Mouse (Mus musculus) MEL (cell line): ENCODE measurements at regions not wholly inside any gene's neighbourhood (a gene's known extent, or its start where the extent isn't known, plus 50 kb on each side); places are given as distances from the start of the nearest gene placed in this dataset.

ENCODE experiments used
- DNase-seq: peaks from one replicate; pipeline ENCODE4 v3.0.0; 2011; ENCODE audit warnings: low read depth, low spot score
- H3K27ac ChIP-seq: 2 replicates; pipeline ENCODE4 v1.5.1; 2012; ENCODE audit warnings: low read depth, mild to moderate bottlenecking, control low read depth, low read length, moderate library complexity; ENCODE audit not compliant: control insufficient read depth
- H3K27me3 ChIP-seq, 2 experiments: fragments of 150-350 bp in 1 of 2; sonication (generic) in 1 of 2; 2 replicates each; pipeline ENCODE4 v1.6.1; 2012; ENCODE audit warnings: low read length in 2 of 2, mild to moderate bottlenecking in 2 of 2, improper control_type of control experiment in 1 of 2, moderate library complexity in 1 of 2; ENCODE audit not compliant: insufficient read depth in 2 of 2, control insufficient read depth in 1 of 2
- H3K36me3 ChIP-seq, 2 experiments: 2 replicates each; pipeline ENCODE4 v1.6.1; 2012 to 2014; ENCODE audit warnings: low read length in 2 of 2, improper control_type of control experiment in 1 of 2, inconsistent platforms in 1 of 2, mild to moderate bottlenecking in 1 of 2; ENCODE audit not compliant: insufficient read depth in 2 of 2, control insufficient read depth in 1 of 2
- H3K4me1 ChIP-seq, 2 experiments: fragments of 150-350 bp in 1 of 2; sonication (generic) in 1 of 2; 2 replicates each; pipeline ENCODE4 v1.6.1; 2012; ENCODE audit warnings: low read length in 2 of 2, improper control_type of control experiment in 1 of 2, mild to moderate bottlenecking in 1 of 2; ENCODE audit not compliant: insufficient read depth in 2 of 2, control insufficient read depth in 1 of 2
- H3K4me3 ChIP-seq, 2 experiments: fragments of 150-350 bp in 1 of 2; sonication (generic) in 1 of 2; 2 replicates each; pipeline ENCODE4 v1.5.1; 2012; ENCODE audit warnings: low read depth in 2 of 2, low read length in 2 of 2, mild to moderate bottlenecking in 2 of 2, moderate library complexity in 2 of 2, control low read depth in 1 of 2, improper control_type of control experiment in 1 of 2; ENCODE audit not compliant: control insufficient read depth in 1 of 2, insufficient read depth in 1 of 2
- H3K79me2 ChIP-seq: 2 replicates; pipeline ENCODE4 v1.6.1; 2012; ENCODE audit warnings: mild to moderate bottlenecking, low read length, moderate library complexity; ENCODE audit not compliant: control insufficient read depth, poor library complexity, insufficient read depth
- H3K9ac ChIP-seq: 2 replicates; pipeline ENCODE4 v1.6.1; 2012; ENCODE audit warnings: low read depth, mild to moderate bottlenecking, control low read depth, low read length, moderate library complexity; ENCODE audit not compliant: control insufficient read depth, poor library complexity, severe bottlenecking
- H3K9me3 ChIP-seq: fragments of 150-350 bp; sonication (generic); replicated peaks from 2 replicates; pipeline ENCODE4 v1.6.1; 2012; ENCODE audit warnings: mild to moderate bottlenecking, low read length, improper control_type of control experiment, moderate library complexity; ENCODE audit not compliant: insufficient read depth
- BHLHE40 ChIP-seq: IDR thresholded peaks from 2 replicates; pipeline ENCODE4 v1.6.1; 2012; ENCODE audit warnings: low read depth, mild to moderate bottlenecking, inconsistent platforms, low read length, improper control_type of control experiment, borderline replicate concordance
- CHD2 ChIP-seq: IDR thresholded peaks from 2 replicates; pipeline ENCODE4 v1.6.1; 2011; ENCODE audit warnings: low read length, improper control_type of control experiment
- ELF1 ChIP-seq: IDR thresholded peaks from 2 replicates; pipeline ENCODE4 v1.6.1; 2014; ENCODE audit warnings: low read depth, mild to moderate bottlenecking, inconsistent platforms, low read length, improper control_type of control experiment, moderate library complexity
- EP300 ChIP-seq, 2 experiments: IDR thresholded peaks; 2 replicates each; pipeline ENCODE4 v1.6.1; 2011; ENCODE audit warnings: improper control_type of control experiment in 2 of 2, low read length in 2 of 2, low read depth in 1 of 2, mild to moderate bottlenecking in 1 of 2
- ETS1 ChIP-seq: IDR thresholded peaks from 2 replicates; pipeline ENCODE4 v1.6.1; 2012; ENCODE audit warnings: low read depth, mild to moderate bottlenecking, inconsistent platforms, low read length, improper control_type of control experiment, moderate library complexity
- GABPA ChIP-seq: IDR thresholded peaks from 2 replicates; pipeline ENCODE4 v1.6.1; 2012; ENCODE audit warnings: low read depth, mild to moderate bottlenecking, inconsistent platforms, low read length, improper control_type of control experiment, moderate library complexity
- GATA1 ChIP-seq: IDR thresholded peaks from 2 replicates; pipeline ENCODE4 v1.6.1; 2011; ENCODE audit warnings: low read depth, low read length, improper control_type of control experiment
- HCFC1 ChIP-seq: IDR thresholded peaks from 2 replicates; pipeline ENCODE4 v1.6.1; 2012; ENCODE audit warnings: low read depth, mild to moderate bottlenecking, inconsistent platforms, low read length, improper control_type of control experiment, moderate library complexity
- KAT2A ChIP-seq: conservative IDR thresholded peaks from 2 replicates; pipeline ENCODE4 v1.6.1; 2012; ENCODE audit warnings: low read depth, low read length, improper control_type of control experiment, inconsistent platforms
- MAX ChIP-seq: IDR thresholded peaks from 2 replicates; pipeline ENCODE4 v1.6.1; 2011; ENCODE audit warnings: low read length, improper control_type of control experiment
- MEF2A ChIP-seq: IDR thresholded peaks from 2 replicates; pipeline ENCODE4 v1.6.1; 2014; ENCODE audit warnings: low read depth, mild to moderate bottlenecking, inconsistent platforms, low read length, improper control_type of control experiment; ENCODE audit not compliant: poor library complexity, insufficient replicate concordance, severe bottlenecking; ENCODE audit errors: extremely low read depth
- MXI1 ChIP-seq: IDR thresholded peaks from 2 replicates; pipeline ENCODE4 v1.6.1; 2011; ENCODE audit warnings: mild to moderate bottlenecking, low read depth, low read length, improper control_type of control experiment
- MYC ChIP-seq: IDR thresholded peaks from 2 replicates; pipeline ENCODE4 v1.6.1; 2011; ENCODE audit warnings: low read depth, mild to moderate bottlenecking, low read length, improper control_type of control experiment, moderate library complexity
- POLR2A ChIP-seq, 2 experiments: IDR thresholded peaks; 2 replicates each; pipeline ENCODE4 v1.6.1; 2011 to 2012; ENCODE audit warnings: low read length in 2 of 2, mild to moderate bottlenecking in 2 of 2, control low read depth in 1 of 2, improper control_type of control experiment in 1 of 2, low read depth in 1 of 2, moderate library complexity in 1 of 2; ENCODE audit not compliant: control insufficient read depth in 1 of 2, insufficient read depth in 1 of 2, poor library complexity in 1 of 2
- POLR2AphosphoS5 ChIP-seq: IDR thresholded peaks from 2 replicates; pipeline ENCODE4 v1.6.1; 2012; ENCODE audit warnings: low read depth, borderline replicate concordance, mild to moderate bottlenecking, inconsistent platforms, low read length, moderate library complexity, mixed read lengths
- SIN3A ChIP-seq: IDR thresholded peaks from 2 replicates; pipeline ENCODE4 v1.6.1; 2012; ENCODE audit warnings: low read length, improper control_type of control experiment, inconsistent platforms
- SMC3 ChIP-seq: IDR thresholded peaks from 2 replicates; pipeline ENCODE4 v1.6.1; 2011; ENCODE audit warnings: low read depth, low read length, improper control_type of control experiment
- TAL1 ChIP-seq: IDR thresholded peaks from 2 replicates; pipeline ENCODE4 v1.6.1; 2012; ENCODE audit warnings: mild to moderate bottlenecking, inconsistent platforms, low read length, moderate library complexity, mixed read lengths
- USF1 ChIP-seq: IDR thresholded peaks from 2 replicates; pipeline ENCODE4 v1.6.1; 2014; ENCODE audit warnings: low read depth, mild to moderate bottlenecking, inconsistent platforms, low read length, improper control_type of control experiment, moderate library complexity
- USF2 ChIP-seq, 2 experiments: IDR thresholded peaks; 2 replicates each; pipeline ENCODE4 v1.6.1; 2011 to 2012; ENCODE audit warnings: improper control_type of control experiment in 2 of 2, low read length in 2 of 2, borderline replicate concordance in 1 of 2, inconsistent platforms in 1 of 2, low read depth in 1 of 2, mild to moderate bottlenecking in 1 of 2; ENCODE audit not compliant: insufficient read depth in 1 of 2
- ZKSCAN1 ChIP-seq: IDR thresholded peaks from 2 replicates; pipeline ENCODE4 v1.6.1; 2012; ENCODE audit warnings: low read depth, mild to moderate bottlenecking, inconsistent platforms, low read length, improper control_type of control experiment, moderate library complexity
- ZNF384 ChIP-seq: IDR thresholded peaks from 2 replicates; pipeline ENCODE4 v1.6.1; 2012; ENCODE audit warnings: low read depth, mild to moderate bottlenecking, inconsistent platforms, low read length, improper control_type of control experiment

GRCm38 (mm10) chr5:43094329-43094898 lies 138.6 kb upstream of the Cpeb2 start:
- H3K4me1 ChIP-seq = peaks cover 14 to 17% of the 10 kb centered on the region in 2 experiments
- TF ChIP-seq MXI1 = peak; percentile 77
- 0 out of 2 replicates have a peak, but pooled peaks have one; percentile 29 for TF ChIP-seq MYC
- no peak for TF ChIP-seq USF2 (IDR thresholded peaks at IDR 0.05; ENCODE audit: borderline replicate concordance in 1 of 2, insufficient read depth in 1 of 2, low read depth in 1 of 2, low read length in 2 of 2)
- no peak for TF ChIP-seq ZNF384
- TF ChIP-seq MEF2A = peak; percentile 45; the same call in 1 of the 2 replicates
- peak; percentile 76 for TF ChIP-seq USF1
- TF ChIP-seq POLR2A (IDR thresholded peaks at IDR 0.05; ENCODE audit: control insufficient read depth in 1 of 2, insufficient read depth in 1 of 2, low read depth in 1 of 2, low read length in 2 of 2, poor library complexity in 1 of 2) = no peak
- no peak for TF ChIP-seq SIN3A
- 0 out of 2 replicates have a peak, but pooled peaks have one; percentile 15 for TF ChIP-seq GATA1
- peak; percentile 73 for TF ChIP-seq ETS1
- TF ChIP-seq CHD2 = no peak
- no peak for TF ChIP-seq ELF1
- peak; percentile 69 for TF ChIP-seq MAX
- peak in 1 of 2 experiments; percentile 57; a peak in 1 of 4 replicates for TF ChIP-seq EP300 (IDR thresholded peaks at IDR 0.05; ENCODE audit: low read depth in 1 of 2, low read length in 2 of 2)
- 0 out of 2 replicates have a peak, but pooled peaks have one; percentile 18 for TF ChIP-seq BHLHE40
- no peak overlapping the region for H3K9ac ChIP-seq
- no peak overlapping the region for H3K4me3 ChIP-seq
- peak overlapping the region; percentile 0; the same call in 1 of the 2 replicates for H3K27ac ChIP-seq
- peaks cover 0 to 15% of the 10 kb centered on the region in 2 experiments; a peak in 2 of 4 replicates for H3K36me3 ChIP-seq
- H3K79me2 ChIP-seq = no peaks in the 10 kb centered on the region
- H3K9me3 ChIP-seq = no peaks in the 10 kb centered on the region
- peak; percentile 40 for DNase-seq
- H3K27me3 ChIP-seq = no peaks in the 10 kb centered on the region

DNA sequence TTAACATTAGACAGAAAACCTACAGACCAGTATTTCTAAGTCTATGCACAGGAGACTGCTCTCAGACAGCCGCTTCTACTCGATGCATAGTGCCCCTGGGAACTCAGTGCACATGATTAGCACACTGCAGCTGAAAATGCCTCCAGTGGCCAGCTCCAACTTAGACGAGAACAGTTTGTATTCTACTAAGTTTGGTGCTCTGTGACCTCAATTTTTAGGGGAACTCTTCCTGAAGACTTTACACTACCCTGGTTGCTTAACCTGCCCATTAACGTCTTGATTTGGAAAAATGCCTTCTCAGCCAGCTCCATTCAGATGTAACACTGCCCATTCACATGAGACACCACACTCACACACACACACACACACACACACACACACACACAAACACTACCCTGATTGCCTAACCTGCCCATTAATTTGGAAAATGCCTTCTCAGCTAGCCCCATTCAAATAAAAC lies 130.9 kb upstream of the Cpeb2 start:
- Histone ChIP-seq H3K79me2 (no peaks in the 10 kb centered on the region), H3K4me1 (peaks cover 27 to 34% of the 10 kb centered on the region in 2 experiments), H3K27me3 (no peaks in the 10 kb centered on the region), H3K9ac (no peak overlapping the region), H3K27ac (no peak overlapping the region), H3K36me3 (peaks cover 0 to 24% of the 10 kb centered on the region in 2 experiments; a peak in 2 of 4 replicates), H3K4me3 (no peak overlapping the region), H3K9me3 (no peaks in the 10 kb centered on the region)
- no peak for TF ChIP-seq HCFC1
- no peak for TF ChIP-seq ELF1
- no peak for TF ChIP-seq USF2 (IDR thresholded peaks at IDR 0.05; ENCODE audit: borderline replicate concordance in 1 of 2, insufficient read depth in 1 of 2, low read depth in 1 of 2, low read length in 2 of 2)
- TF ChIP-seq BHLHE40 = no peak
- no peak for TF ChIP-seq KAT2A
- TF ChIP-seq MYC = no peak
- no peak for TF ChIP-seq POLR2AphosphoS5
- no peak for TF ChIP-seq ZKSCAN1
- no peak for TF ChIP-seq USF1
- TF ChIP-seq GABPA = no peak
- no peak for TF ChIP-seq TAL1
- no peak for TF ChIP-seq ETS1
- no peak for TF ChIP-seq EP300 (IDR thresholded peaks at IDR 0.05; ENCODE audit: low read depth in 1 of 2, low read length in 2 of 2)
- no peak for TF ChIP-seq SMC3
- no peak for TF ChIP-seq ZNF384
- no peak for DNase-seq
